Mouse (Mus musculus) C2C12 (cell line): Measurements from ENCODE around the gene Tbc1d20.
A peak's percentile ranks its signal among the peaks of the same experiment; 100 is the strongest.

Source experiments
- CTCF ChIP-seq: IDR thresholded peaks from one replicate; pipeline ENCODE4 v1.5.1; 2011; ENCODE audit not compliant: control insufficient read depth, insufficient read depth, insufficient read length
- MAX ChIP-seq: IDR thresholded peaks from one replicate; pipeline ENCODE4 v1.6.1; 2011; ENCODE audit warnings: mild to moderate bottlenecking, control low read depth
- MYOD1 ChIP-seq: IDR thresholded peaks from one replicate; pipeline ENCODE4 v1.6.1; 2011; ENCODE audit warnings: low read depth; ENCODE audit not compliant: control insufficient read depth, insufficient read length
- MYOG ChIP-seq: IDR thresholded peaks from one replicate; pipeline ENCODE4 v1.6.1; 2011; ENCODE audit not compliant: control insufficient read depth, insufficient read length; ENCODE audit errors: extremely low read depth

GRCm38 (mm10) chr2:152293727-152294475, at the start of gene Tbc1d20:
- TF ChIP-seq CTCF (no peak), MYOD1 (no peak), MAX (peak; percentile 77), MYOG (no peak)
